Mouse (Mus musculus) urinary bladder, adult 18-20 months (tissue): ENCODE measurements around the gene Gm13757.
"Not testable (repeated sequence)": the region's sequence is repeated elsewhere in the genome, so short reads cannot be mapped to it uniquely, and the experiment has no call there.

Source experiments
- DNase-seq, 2 experiments: peaks; one replicate each; pipeline ENCODE4 v3.0.0; 2022; ENCODE audit warnings: low spot score in 2 of 2, mixed read lengths in 2 of 2

Gm13757 gene

GRCm38 (mm10) chr2:88449031-88449430 lies at the start of gene Gm13757:
Gm13757 (minus strand) TSS chr2:88449131.
- DNase-seq: no peak

- no peak for DNase-seq
Measured at GRCm38 (mm10) chr2:88493020-88493419, 44.1 kb upstream of the Gm13757 start, which contains the start of gene Olfr1185-ps1. Olfr1185-ps1 (plus strand) TSS chr2:88493320.

- no peak for DNase-seq
Measured at GRCm38 (mm10) chr2:88483298-88483697, 34.4 kb upstream of the Gm13757 start, which contains the start of gene Olfr1184. Olfr1184 (plus strand) TSS chr2:88483598.

- DNase-seq: not testable (repeated sequence)
Measured at GRCm38 (mm10) chr2:88454567-88454966, 5.6 kb upstream of the Gm13757 start, which contains the start of gene Olfr1183. Olfr1183 (plus strand) TSS chr2:88454867.

GRCm38 (mm10) chr2:88426071-88426470 lies 22.9 kb downstream of the Gm13757 start, which contains the start of gene Olfr1181:
Olfr1181 (minus strand) TSS chr2:88426171.
- no peak for DNase-seq

GRCm38 (mm10) chr2:88419051-88419450 lies 29.9 kb downstream of the Gm13757 start, which contains the start of gene Olfr1180:
Olfr1180 (minus strand) TSS chr2:88419151.
- DNase-seq: no peak

- no peak for DNase-seq
Measured at GRCm38 (mm10) chr2:88406353-88406752, 42.6 kb downstream of the Gm13757 start, which contains the start of gene Olfr1179. Olfr1179 (minus strand) TSS chr2:88406453.
